8 mouse cellular contexts compared by ENCODE assay signal in the genomic region with DNA sequence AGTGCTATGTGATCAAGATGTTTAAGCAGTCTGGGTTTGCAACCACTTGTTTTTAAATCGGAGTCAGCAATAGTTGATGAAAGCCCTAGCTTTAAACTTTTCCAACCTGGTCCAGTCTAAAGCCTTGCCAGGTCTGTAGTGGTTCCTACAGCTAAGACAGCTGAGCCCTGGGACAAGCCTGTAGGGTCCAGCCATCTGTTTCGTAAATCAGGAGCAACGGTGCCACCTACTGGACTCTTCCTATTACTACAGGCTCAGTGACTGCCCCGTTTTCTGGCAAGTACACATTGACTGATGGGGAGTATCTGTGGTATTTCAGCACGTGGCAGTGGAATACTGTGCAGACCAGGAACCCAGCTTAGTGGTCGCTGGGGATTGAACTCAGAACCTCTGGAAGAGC. TPM values are rescaled to one million over a fixed set of nuclear protein-coding genes. Genes with fewer than 3 reads are reported as not detected.
DNase-seq lines count a peak whose midpoint lies in the region; ATAC-seq and TF ChIP-seq lines count a peak whose summit lies in the region.

No protein-coding gene starts in this region.

- H3K4me2 ChIP-seq in embryonic facial prominence, embryonic 14.5 days (ENCODE audit: low read depth, low read length), result no peak overlapping the region
- no peak overlapping the region for H3K4me2 ChIP-seq in limb, embryonic 14.5 days (replicated peaks; ENCODE audit: low read depth, low read length, severe bottlenecking)
- H3K4me2 ChIP-seq in midbrain, postnatal 0 days (ENCODE audit: low read depth, low read length, poor library complexity, severe bottlenecking), result no peak overlapping the region

- ATAC-seq in embryonic facial prominence, embryonic 14.5 days (ENCODE audit: low read depth), result peak; percentile 76
- ATAC-seq in limb, embryonic 14.5 days (ENCODE audit: low FRiP score, low read depth), result peak; percentile 76
- ATAC-seq in midbrain, postnatal 0 days (ENCODE audit: low FRiP score), result peak; percentile 60; the same call in 1 of the 2 replicates

- 3% methylated on average over 6 of the region's 6 CpGs for WGBS in embryonic facial prominence, embryonic 14.5 days
- 6% methylated on average over 6 of the region's 6 CpGs for WGBS in limb, embryonic 14.5 days
- WGBS in midbrain, postnatal 0 days, result 4% methylated on average over 6 of the region's 6 CpGs

- peaks cover 14% of the 10 kb centered on the region for H3K4me1 ChIP-seq in embryonic facial prominence, embryonic 14.5 days (ENCODE audit: control insufficient read depth, insufficient read depth, low read length)
- peaks cover 23% of the 10 kb centered on the region for H3K4me1 ChIP-seq in limb, embryonic 14.5 days (ENCODE audit: control insufficient read depth, insufficient read depth, low read length)
- H3K4me1 ChIP-seq in midbrain, postnatal 0 days (ENCODE audit: insufficient read depth, low read length), result no peaks in the 10 kb centered on the region

- DNase-seq in 3T3-L1 (ENCODE audit: low read depth, low spot score), result peak; percentile 98
- DNase-seq in adrenal gland, postnatal 25 days, result peak; percentile 59
- DNase-seq in embryonic facial prominence, embryonic 14.5 days (ENCODE audit: low spot score), result peak; percentile 93
- peak; percentile 84 for DNase-seq in heart, adult 8-10 months (ENCODE audit: low spot score)
- peak; percentile 92 for DNase-seq in kidney, adult 9 months
- DNase-seq in limb, embryonic 14.5 days (ENCODE audit: low spot score), result peak; percentile 91
- peak; percentile 93 for DNase-seq in midbrain, postnatal 0 days (ENCODE audit: low spot score)
- DNase-seq in spleen, postnatal 4 days (ENCODE audit: low spot score in 2 of 2), result peak; percentile 79 to 89

- TF ChIP-seq POLR2A in limb, embryonic 14.5 days (IDR thresholded peaks at IDR 0.05; ENCODE audit: borderline replicate concordance, extremely low read depth, insufficient read depth, insufficient read length), result no peak

- peak overlapping the region; percentile 23; the same call in 1 of the 2 replicates for H3K27ac ChIP-seq in embryonic facial prominence, embryonic 14.5 days (replicated peaks; ENCODE audit: low read depth, low read length)
- peak overlapping the region; percentile 65; the same call in 1 of the 2 replicates for H3K27ac ChIP-seq in limb, embryonic 14.5 days (replicated peaks; ENCODE audit: low read depth, low read length)
- H3K27ac ChIP-seq in midbrain, postnatal 0 days (ENCODE audit: low read depth, low read length), result no peak overlapping the region

- H3K9me3 ChIP-seq in embryonic facial prominence, embryonic 14.5 days (ENCODE audit: control insufficient read depth, low read length), result no peaks in the 10 kb centered on the region
- H3K9me3 ChIP-seq in limb, embryonic 14.5 days (ENCODE audit: control insufficient read depth, low read length), result no peaks in the 10 kb centered on the region
- no peaks in the 10 kb centered on the region for H3K9me3 ChIP-seq in midbrain, postnatal 0 days (ENCODE audit: low read length)

- H3K36me3 ChIP-seq in embryonic facial prominence, embryonic 14.5 days (ENCODE audit: control insufficient read depth, insufficient read depth, low read length), result no peaks in the 10 kb centered on the region
- no peaks in the 10 kb centered on the region for H3K36me3 ChIP-seq in limb, embryonic 14.5 days (ENCODE audit: control insufficient read depth, insufficient read depth, low read length)
- H3K36me3 ChIP-seq in midbrain, postnatal 0 days (ENCODE audit: insufficient read depth, low read length), result no peaks in the 10 kb centered on the region

- no peaks in the 10 kb centered on the region for H3K27me3 ChIP-seq in embryonic facial prominence, embryonic 14.5 days (replicated peaks; ENCODE audit: control insufficient read depth, insufficient read depth, low read length)
- H3K27me3 ChIP-seq in limb, embryonic 14.5 days (ENCODE audit: control insufficient read depth, insufficient read depth, low read length), result no peaks in the 10 kb centered on the region
- no peaks in the 10 kb centered on the region for H3K27me3 ChIP-seq in midbrain, postnatal 0 days (ENCODE audit: insufficient read depth, low read length)

- no peak overlapping the region for H3K9ac ChIP-seq in embryonic facial prominence, embryonic 14.5 days (ENCODE audit: low read depth, low read length)
- no peak overlapping the region for H3K9ac ChIP-seq in limb, embryonic 14.5 days (ENCODE audit: low read depth, low read length, severe bottlenecking)
- no peak overlapping the region for H3K9ac ChIP-seq in midbrain, postnatal 0 days (replicated peaks; ENCODE audit: low read length, poor library complexity, severe bottlenecking)

- peak; percentile 90 for TF ChIP-seq CTCF in midbrain, postnatal 0 days (IDR thresholded peaks at IDR 0.05)

- H3K4me3 ChIP-seq in embryonic facial prominence, embryonic 14.5 days (ENCODE audit: low read depth, low read length), result no peak overlapping the region
- H3K4me3 ChIP-seq in limb, embryonic 14.5 days (replicated peaks; ENCODE audit: low read length), result no peak overlapping the region
- no peak overlapping the region for H3K4me3 ChIP-seq in midbrain, postnatal 0 days (ENCODE audit: low read depth, low read length)

RNA-seq across cellular contexts. Expression of a gene that starts 47.5 kb away (rescaled TPM):
- 20.3 and 27.1 TPM in 2 replicates for total RNA-seq in adrenal gland, postnatal 25 days (2021)
- polyA plus RNA-seq in embryonic facial prominence, embryonic 14.5 days (2014; fragmentation: Nextera tagmentation; extraction: Ambion mirVana), result 34.3 and 39.8 TPM in 2 replicates
- total RNA-seq in heart, adult 8-10 months (2022), result 10 to 100 TPM; 11.7 to 13.0 (median 12.1) TPM
- 30.6 and 37.2 TPM in 2 replicates for polyA plus RNA-seq in limb, embryonic 14.5 days (2012; rRNA removed)
- 35.5 and 39.1 TPM in 2 replicates for polyA plus RNA-seq in limb, embryonic 14.5 days (2014; fragmentation: Nextera tagmentation; extraction: Ambion mirVana)
- 11.5 and 14.4 TPM in 2 replicates for total RNA-seq in midbrain, postnatal 0 days (2014; rRNA removed)
- polyA plus RNA-seq in midbrain, postnatal 0 days (2015; fragmentation: Nextera tagmentation; extraction: Ambion mirVana), result 13.2 and 14.5 TPM in 2 replicates

RNA-seq across cellular contexts. Expression of a gene that starts 48.7 kb away (rescaled TPM):
- 107 and 113 TPM in 2 replicates for total RNA-seq in adrenal gland, postnatal 25 days (2021)
- 137 and 156 TPM in 2 replicates for polyA plus RNA-seq in embryonic facial prominence, embryonic 14.5 days (2014; fragmentation: Nextera tagmentation; extraction: Ambion mirVana)
- 10 to 100 TPM; 86.7 to 93.0 (median 89.0) TPM for total RNA-seq in heart, adult 8-10 months (2022)
- polyA plus RNA-seq in limb, embryonic 14.5 days (2012; rRNA removed), result 96.2 and 104 TPM in 2 replicates
- 152 and 155 TPM in 2 replicates for polyA plus RNA-seq in limb, embryonic 14.5 days (2014; fragmentation: Nextera tagmentation; extraction: Ambion mirVana)
- total RNA-seq in midbrain, postnatal 0 days (2014; rRNA removed), result 356 and 359 TPM in 2 replicates
- 327 and 343 TPM in 2 replicates for polyA plus RNA-seq in midbrain, postnatal 0 days (2015; fragmentation: Nextera tagmentation; extraction: Ambion mirVana)

RNA-seq across cellular contexts. Expression of a gene that starts 57.3 kb away (rescaled TPM):
- total RNA-seq in adrenal gland, postnatal 25 days (2021), result 50.9 and 52.6 TPM in 2 replicates
- 21.5 and 27.1 TPM in 2 replicates for polyA plus RNA-seq in embryonic facial prominence, embryonic 14.5 days (2014; fragmentation: Nextera tagmentation; extraction: Ambion mirVana)
- total RNA-seq in heart, adult 8-10 months (2022), result 10 to 100 TPM; 31.5 to 38.8 (median 37.6) TPM
- 22.7 and 32.5 TPM in 2 replicates for polyA plus RNA-seq in limb, embryonic 14.5 days (2012; rRNA removed)
- 21.5 and 23.1 TPM in 2 replicates for polyA plus RNA-seq in limb, embryonic 14.5 days (2014; fragmentation: Nextera tagmentation; extraction: Ambion mirVana)
- total RNA-seq in midbrain, postnatal 0 days (2014; rRNA removed), result 96.6 and 103 TPM in 2 replicates
- polyA plus RNA-seq in midbrain, postnatal 0 days (2015; fragmentation: Nextera tagmentation; extraction: Ambion mirVana), result 27.8 and 30.4 TPM in 2 replicates
